Mouse (Mus musculus): ENCODE data around the gene Cenpf.

The Cenpf gene

GRCm38 (mm10) chr1:189630026-189630425, 57.9 kb downstream of the Cenpf start:
- no peak for DNase-seq (ENCODE audit: low spot score)

DNA sequence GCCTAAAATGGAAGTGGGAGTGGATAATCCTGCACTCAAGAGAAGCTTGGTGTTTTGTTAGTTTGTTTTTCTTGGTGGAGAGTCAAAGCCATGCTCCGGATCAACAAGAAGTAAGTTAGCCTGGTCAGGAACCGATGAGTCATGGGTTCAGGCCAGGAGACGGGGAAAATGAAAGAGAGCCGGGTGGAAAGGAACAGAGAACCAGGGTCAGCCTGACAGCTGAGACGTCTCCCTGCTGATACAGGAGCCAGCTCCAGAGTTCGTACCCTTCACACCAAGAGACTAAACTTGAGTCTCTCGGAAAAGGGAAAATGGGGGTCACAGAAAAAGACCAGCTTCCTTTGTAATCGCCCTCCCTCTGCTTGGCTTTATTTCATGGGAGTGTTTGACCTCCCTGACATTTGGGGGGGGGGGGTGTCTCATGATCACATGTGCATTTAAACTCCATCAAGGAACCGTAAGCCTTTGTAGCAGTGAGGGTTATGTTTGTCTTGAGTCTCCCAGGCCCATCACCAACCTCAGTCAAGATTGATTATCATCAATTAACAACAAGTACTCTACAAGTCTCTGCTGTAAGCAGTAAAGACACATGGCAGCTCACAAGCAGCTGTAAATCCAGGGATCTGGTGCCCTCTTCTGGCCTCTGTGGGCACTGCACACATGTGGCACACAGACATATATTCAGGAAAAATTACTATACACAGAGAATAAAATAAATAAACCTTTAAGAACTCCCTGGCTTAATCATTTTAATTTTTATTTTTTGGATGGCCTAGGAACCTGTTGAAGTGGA, 59.7 kb downstream of the Cenpf start:
- peak; percentile 54 for DNase-seq (ENCODE audit: low spot score)

- DNase-seq (ENCODE audit: low spot score), result no peak
Observed at GRCm38 (mm10) chr1:189624756-189625155, 63.1 kb downstream of the Cenpf start.

DNA sequence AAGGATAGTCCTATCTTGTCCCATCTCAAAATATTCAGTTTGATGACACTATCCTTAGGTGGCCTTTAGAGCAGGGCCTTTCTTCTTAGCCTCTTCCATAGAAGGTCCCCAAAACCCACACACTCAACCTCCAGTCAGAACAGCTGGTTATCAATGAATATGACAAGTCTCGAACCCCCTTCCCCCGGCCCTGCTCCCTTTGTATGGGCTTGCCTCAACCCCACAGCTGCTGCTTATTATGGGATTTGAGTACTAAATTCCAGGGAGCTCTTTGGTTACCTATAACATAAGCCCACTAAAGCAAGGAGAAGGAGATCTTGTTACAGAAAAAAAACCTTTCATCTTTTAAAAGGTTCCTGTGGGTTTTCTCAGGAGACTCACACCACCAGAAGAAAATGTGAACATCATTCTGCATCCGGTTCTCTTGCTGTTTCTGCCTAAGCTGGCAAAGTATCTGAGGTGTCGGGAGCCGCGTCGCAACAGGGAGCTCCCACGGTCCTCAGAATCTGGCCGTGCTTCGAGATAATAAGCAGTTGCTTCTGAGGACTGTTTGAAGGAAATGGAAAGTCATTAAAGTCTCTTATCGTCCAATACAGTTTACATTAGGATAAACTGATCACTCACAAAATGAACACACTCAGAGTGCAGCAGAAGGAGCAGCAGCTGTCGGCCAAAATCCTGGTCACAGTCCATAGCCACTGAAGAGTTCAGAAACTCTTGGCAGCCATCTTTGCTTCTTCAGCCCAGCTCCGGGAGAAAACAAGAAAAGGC, 68.7 kb downstream of the Cenpf start:
- no peak for DNase-seq (ENCODE audit: low spot score)

GRCm38 (mm10) chr1:189617381-189617780, 70.5 kb downstream of the Cenpf start:
- no peak for DNase-seq (ENCODE audit: low spot score)

- DNase-seq (ENCODE audit: low spot score), result no peak
Observed at GRCm38 (mm10) chr1:189615246-189615645, 72.6 kb downstream of the Cenpf start.

DNA sequence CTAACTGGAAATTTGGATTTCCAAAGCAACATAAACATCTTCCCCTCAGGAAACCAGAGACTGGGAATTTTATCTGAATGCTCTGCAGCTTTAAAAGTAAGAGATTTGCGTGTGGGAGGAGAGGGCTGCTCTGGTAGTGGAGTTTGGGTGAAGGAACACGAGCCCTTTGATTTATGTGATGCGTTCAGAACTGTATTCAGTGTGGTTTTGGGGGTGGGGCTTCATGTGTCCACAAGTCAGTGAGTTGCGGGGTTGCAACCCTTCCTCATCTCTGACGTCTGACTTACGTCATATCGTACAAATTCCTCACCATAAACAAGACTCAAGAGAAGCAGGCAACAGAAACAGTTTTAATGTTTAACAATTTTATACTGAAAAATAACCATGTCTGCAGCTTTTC, 74.8 kb downstream of the Cenpf start:
- DNase-seq (ENCODE audit: low spot score), result no peak

DNA sequence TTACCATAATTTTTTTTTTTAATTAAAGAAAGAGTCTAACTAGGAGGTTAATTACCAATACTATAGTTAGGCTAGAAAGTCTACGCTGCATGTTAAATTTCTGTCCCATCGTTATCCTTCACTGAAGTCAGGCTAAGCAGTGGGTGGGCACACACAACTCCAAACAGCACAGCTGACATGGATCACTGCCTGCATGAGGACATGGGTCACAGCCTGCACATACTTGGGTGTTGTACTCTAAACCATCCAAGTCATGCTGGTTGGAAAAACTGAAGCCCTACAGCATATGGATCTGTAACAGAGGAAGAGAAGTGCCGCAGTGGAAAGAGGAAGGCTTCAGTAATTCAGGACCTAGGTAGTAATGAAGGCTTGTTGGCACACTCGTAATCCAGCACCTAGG, 76.1 kb downstream of the Cenpf start:
- DNase-seq (ENCODE audit: low spot score), result no peak

GRCm38 (mm10) chr1:189608640-189609039, 79.2 kb downstream of the Cenpf start:
- DNase-seq (ENCODE audit: low spot score), result no peak

DNA sequence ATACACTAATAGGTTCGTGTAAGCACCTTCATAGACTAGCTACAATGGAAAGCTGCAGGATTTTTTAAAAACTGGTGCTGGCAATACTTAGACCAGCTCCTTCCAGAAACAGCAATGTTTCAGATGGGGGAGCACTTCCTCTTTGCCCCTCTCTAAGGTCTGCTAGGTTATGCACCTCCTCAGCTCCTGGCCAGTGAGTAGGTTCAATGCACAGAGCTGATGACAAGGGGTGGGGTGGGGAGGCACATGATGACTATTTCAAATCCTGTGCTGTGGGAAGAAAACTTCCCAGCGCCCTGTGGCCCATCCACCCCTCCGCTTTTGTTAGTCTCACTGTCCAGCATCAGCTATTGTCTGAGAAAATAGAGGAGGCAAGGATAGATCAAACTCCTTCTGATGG, 79.8 kb downstream of the Cenpf start:
- no peak for DNase-seq (ENCODE audit: low spot score)

DNA sequence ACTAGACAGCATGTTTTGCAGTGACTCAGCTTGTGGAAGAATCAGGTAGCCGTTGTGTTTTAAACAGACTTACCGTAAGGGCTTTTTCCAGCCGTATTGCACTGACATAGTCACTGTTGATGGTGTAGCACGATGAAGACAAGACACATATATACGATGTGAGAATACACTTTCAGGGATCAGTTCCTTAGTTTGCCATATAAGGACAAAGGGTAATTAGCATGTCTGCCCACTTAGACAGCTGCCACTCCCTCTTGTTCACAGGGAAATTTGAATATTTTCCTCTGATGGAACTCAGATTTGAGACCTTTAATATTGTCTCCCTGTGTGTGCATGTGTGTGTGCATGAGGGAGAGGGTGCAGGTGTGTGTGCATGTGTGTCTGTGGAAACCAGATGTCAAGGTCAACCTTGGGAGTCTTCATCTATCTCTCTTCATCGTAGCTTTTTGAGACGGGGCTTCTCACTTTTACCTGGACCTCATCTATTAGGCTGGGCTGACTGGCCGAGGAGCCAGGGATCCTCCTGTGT, 82.2 kb downstream of the Cenpf start:
- DNase-seq (ENCODE audit: low spot score), result no peak

- no peak for DNase-seq (ENCODE audit: low spot score)
Observed at GRCm38 (mm10) chr1:189597096-189597495, 90.8 kb downstream of the Cenpf start.
